Mouse (Mus musculus) heart, embryonic 10.5 days (tissue): ENCODE results near the gene Hcst. TPM values are rescaled to one million over a fixed set of nuclear protein-coding genes. Genes with fewer than 3 reads are reported as not detected.

Source experiments
- DNase-seq: peaks from one replicate; pipeline ENCODE4 v3.0.0-alpha.2; 2017; ENCODE audit warnings: low spot score
- H3K27ac ChIP-seq: fragments of 300-500 bp; sonication (generic); 2 replicates; pipeline ENCODE4 v1.5.1; 2016; ENCODE audit warnings: mild to moderate bottlenecking
- H3K27me3 ChIP-seq: fragments of 300-500 bp; sonication (generic); 2 replicates; pipeline ENCODE4 v1.6.1; 2016; ENCODE audit warnings: mild to moderate bottlenecking; ENCODE audit not compliant: poor library complexity, insufficient read depth, severe bottlenecking
- H3K36me3 ChIP-seq: fragments of 300-500 bp; sonication (generic); 2 replicates; pipeline ENCODE4 v1.6.1; 2016; ENCODE audit warnings: mild to moderate bottlenecking, moderate library complexity
- H3K4me1 ChIP-seq: fragments of 300-500 bp; sonication (generic); 2 replicates; pipeline ENCODE4 v1.6.1; 2016; ENCODE audit warnings: mild to moderate bottlenecking
- H3K4me3 ChIP-seq: fragments of 300-500 bp; sonication (generic); 2 replicates; pipeline ENCODE4 v1.5.1; 2016; ENCODE audit warnings: mild to moderate bottlenecking, moderate library complexity
- H3K9me3 ChIP-seq: fragments of 300-500 bp; sonication (generic); 2 replicates; pipeline ENCODE4 v1.6.1; 2016; ENCODE audit warnings: mild to moderate bottlenecking, moderate library complexity
- WGBS: fragments of 180-500 bp; shearing (Covaris S2); methylation state at CpG from one replicate; pipeline ENCODE4 v1.1.7; 2016; 5-methylcytosine and 5-hydroxymethylcytosine counted together
- polyA plus RNA-seq: library from polyadenylated mRNA; unstranded; fragments of >200 nt; fragmentation: Nextera tagmentation; extraction: Ambion mirVana; gene quantifications from 2 replicates; pipeline ENCODE4 v1.2.1, GENCODE M21; 2016

Gene Hcst
- polyA plus RNA-seq: 0.35 TPM in 1 of 2 replicates, not detected in the other

DNA sequence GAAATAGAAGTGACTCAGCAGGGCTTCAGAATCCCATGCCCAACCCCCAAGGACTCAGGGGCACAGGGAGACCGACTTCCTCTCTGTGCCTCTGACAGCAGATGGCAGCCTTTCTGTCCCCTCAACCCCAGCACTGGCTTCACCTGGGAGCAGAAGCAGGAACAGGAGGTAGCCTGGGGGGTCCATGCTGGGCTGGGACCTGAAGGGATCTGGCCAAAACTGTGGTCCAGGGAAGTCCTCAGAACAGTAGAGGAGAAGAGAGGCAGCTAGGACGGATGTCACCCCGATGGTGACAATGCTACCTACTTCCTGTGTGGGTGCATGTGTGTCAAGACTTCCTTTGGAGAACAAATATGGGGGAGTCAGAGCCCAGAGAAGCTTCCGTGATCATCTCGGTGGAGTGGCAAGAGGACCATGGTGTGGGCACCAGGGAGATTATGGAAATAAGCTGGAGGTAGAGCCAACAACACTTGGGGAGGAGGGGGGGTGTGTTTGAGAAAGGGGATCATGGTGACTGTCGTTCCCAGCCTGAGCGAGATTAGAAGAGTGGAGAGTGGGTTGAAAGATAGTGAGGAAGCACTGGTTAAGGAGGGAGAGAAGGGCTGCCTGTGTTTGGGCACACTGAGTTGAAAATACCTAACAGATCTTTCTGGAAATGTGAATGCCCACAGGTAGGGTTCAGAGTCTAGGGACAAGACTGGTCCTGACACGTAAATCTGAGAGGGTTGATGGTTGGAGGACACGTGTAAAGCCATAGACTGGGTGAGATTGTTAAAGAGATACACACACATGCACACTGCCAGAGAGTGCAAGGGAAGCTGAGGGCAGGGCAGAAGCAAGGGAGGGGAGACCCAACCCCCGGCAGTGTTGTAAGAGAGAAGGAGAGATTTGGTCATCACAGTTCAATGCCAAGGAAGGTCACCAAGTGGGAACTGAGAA is at the start of gene Hcst:
TSS of gene Hcst (minus strand) at position 294 of the 939 bp plus-strand sequence.
- WGBS: 59% methylated on average over 10 of the region's 10 CpGs

GRCm38 (mm10) chr7:30464816-30465300 is 45.2 kb upstream of the Hcst start:
- no peaks in the 10 kb centered on the region for H3K36me3 ChIP-seq
- 10% methylated on average over 6 of the region's 6 CpGs for WGBS
- H3K27me3 ChIP-seq: peaks cover 90% of the 10 kb centered on the region
- no peak for DNase-seq
- no peaks in the 10 kb centered on the region for H3K9me3 ChIP-seq
- no peak overlapping the region for H3K27ac ChIP-seq
- peaks cover 15% of the 10 kb centered on the region for H3K4me1 ChIP-seq
- H3K4me3 ChIP-seq: no peak overlapping the region

More for the DNA sequence above, at the start of gene Hcst:
- Histone ChIP-seq H3K4me3 (no peak within 1 kb of the TSS; the same call in 1 of the 2 replicates), H3K4me1 (peaks cover 18% of the 10 kb centered on the region), H3K27me3 (peaks cover 33% of the 10 kb centered on the region; the same call in 1 of the 2 replicates), H3K36me3 (no peaks in the 10 kb centered on the region), H3K27ac (no peak within 1 kb of the TSS), H3K9me3 (no peaks in the 10 kb centered on the region)
- no peak for DNase-seq

DNA sequence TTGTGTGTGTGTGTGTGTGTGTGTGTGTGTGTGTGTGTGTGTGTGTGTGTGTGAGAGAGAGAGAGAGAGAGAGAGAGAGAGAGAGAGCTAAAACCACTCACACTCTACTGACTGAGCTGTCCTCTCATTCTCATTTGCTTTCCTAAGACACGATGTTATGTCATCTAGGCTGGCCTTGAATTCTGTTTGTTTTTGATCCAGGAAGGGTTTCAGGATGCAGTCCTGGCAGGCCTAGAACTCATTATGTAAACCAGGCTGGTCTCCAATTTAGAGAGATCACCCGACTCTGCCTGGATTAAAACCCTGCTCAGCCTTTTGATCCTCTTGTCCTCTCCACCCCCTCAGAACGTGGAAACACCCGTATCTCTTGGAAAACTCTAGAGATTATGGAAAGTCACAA is 44.3 kb upstream of the Hcst start:
- WGBS: 23% methylated on average over 4 of the region's 4 CpGs
- H3K27ac ChIP-seq: no peak overlapping the region
- peaks cover 15% of the 10 kb centered on the region for H3K4me1 ChIP-seq
- no peak overlapping the region for H3K4me3 ChIP-seq
- no peak for DNase-seq
- H3K27me3 ChIP-seq: peaks cover 97% of the 10 kb centered on the region
- no peaks in the 10 kb centered on the region for H3K9me3 ChIP-seq
- H3K36me3 ChIP-seq: no peaks in the 10 kb centered on the region

- no peaks in the 10 kb centered on the region for H3K36me3 ChIP-seq
- 28% methylated on average over 7 of the region's 7 CpGs for WGBS
- H3K9me3 ChIP-seq: no peaks in the 10 kb centered on the region
- no peak overlapping the region for H3K27ac ChIP-seq
- H3K4me3 ChIP-seq: no peak overlapping the region
- H3K27me3 ChIP-seq: peaks cover 100% of the 10 kb centered on the region
- H3K4me1 ChIP-seq: peaks cover 15% of the 10 kb centered on the region
- no peak for DNase-seq
Measured at GRCm38 (mm10) chr7:30463568-30463967, 43.9 kb upstream of the Hcst start.

GRCm38 (mm10) chr7:30459484-30459883 is 39.8 kb upstream of the Hcst start:
- peaks cover 100% of the 10 kb centered on the region for H3K27me3 ChIP-seq
- no peak overlapping the region for H3K4me3 ChIP-seq
- H3K4me1 ChIP-seq: peaks cover 14% of the 10 kb centered on the region
- H3K36me3 ChIP-seq: no peaks in the 10 kb centered on the region
- 36% methylated on average over 6 of the region's 6 CpGs for WGBS
- H3K9me3 ChIP-seq: no peaks in the 10 kb centered on the region
- H3K27ac ChIP-seq: no peak overlapping the region
- no peak for DNase-seq

GRCm38 (mm10) chr7:30457629-30458330 is 38.1 kb upstream of the Hcst start, which contains the start of the genes Kirrel2 and Nphs1:
Kirrel2 (minus strand) TSS chr7:30457690.
Nphs1 (plus strand) TSS chr7:30458315.
- WGBS: 4% methylated on average over 15 of the region's 16 CpGs
- no peak for DNase-seq
- no peak within 1 kb of the TSS for H3K27ac ChIP-seq
- H3K27me3 ChIP-seq: peaks cover 100% of the 10 kb centered on the region
- H3K36me3 ChIP-seq: no peaks in the 10 kb centered on the region
- no peaks in the 10 kb centered on the region for H3K9me3 ChIP-seq
- H3K4me1 ChIP-seq: peaks cover 18% of the 10 kb centered on the region
- peak within 1 kb of the TSS; percentile 31 for H3K4me3 ChIP-seq

GRCm38 (mm10) chr7:30456911-30457628 is 37.4 kb upstream of the Hcst start:
- Histone ChIP-seq H3K4me1 (peaks cover 18% of the 10 kb centered on the region), H3K4me3 (peak overlapping the region; percentile 31), H3K27me3 (peaks cover 100% of the 10 kb centered on the region), H3K9me3 (no peaks in the 10 kb centered on the region), H3K27ac (no peak overlapping the region), H3K36me3 (no peaks in the 10 kb centered on the region)
- under 1% methylated on average over 31 of the region's 31 CpGs for WGBS
- DNase-seq: no peak

- Histone ChIP-seq H3K27me3 (peaks cover 100% of the 10 kb centered on the region), H3K27ac (no peak overlapping the region), H3K4me1 (peaks cover 18% of the 10 kb centered on the region), H3K9me3 (no peaks in the 10 kb centered on the region), H3K36me3 (no peaks in the 10 kb centered on the region), H3K4me3 (peak overlapping the region; percentile 31)
- no peak for DNase-seq
- WGBS: 2% methylated on average over 9 of the region's 9 CpGs
Measured at GRCm38 (mm10) chr7:30456487-30456886, 36.8 kb upstream of the Hcst start.

- no peaks in the 10 kb centered on the region for H3K9me3 ChIP-seq
- DNase-seq: no peak
- H3K4me3 ChIP-seq: peak overlapping the region; percentile 37; the same call in 1 of the 2 replicates
- no peak overlapping the region for H3K27ac ChIP-seq
- peaks cover 18% of the 10 kb centered on the region for H3K4me1 ChIP-seq
- peaks cover 98% of the 10 kb centered on the region for H3K27me3 ChIP-seq
- no peaks in the 10 kb centered on the region for H3K36me3 ChIP-seq
- 13% methylated on average over 6 of the region's 6 CpGs for WGBS
Measured at GRCm38 (mm10) chr7:30454259-30454658, 34.6 kb upstream of the Hcst start.

GRCm38 (mm10) chr7:30453766-30454165 is 34.1 kb upstream of the Hcst start:
- H3K27me3 ChIP-seq: peaks cover 93% of the 10 kb centered on the region
- H3K9me3 ChIP-seq: no peaks in the 10 kb centered on the region
- no peak for DNase-seq
- peaks cover 18% of the 10 kb centered on the region for H3K4me1 ChIP-seq
- no peak overlapping the region for H3K27ac ChIP-seq
- H3K4me3 ChIP-seq: peak overlapping the region; percentile 37; the same call in 1 of the 2 replicates
- no peaks in the 10 kb centered on the region for H3K36me3 ChIP-seq
- WGBS: 1% methylated on average over 25 of the region's 25 CpGs

DNA sequence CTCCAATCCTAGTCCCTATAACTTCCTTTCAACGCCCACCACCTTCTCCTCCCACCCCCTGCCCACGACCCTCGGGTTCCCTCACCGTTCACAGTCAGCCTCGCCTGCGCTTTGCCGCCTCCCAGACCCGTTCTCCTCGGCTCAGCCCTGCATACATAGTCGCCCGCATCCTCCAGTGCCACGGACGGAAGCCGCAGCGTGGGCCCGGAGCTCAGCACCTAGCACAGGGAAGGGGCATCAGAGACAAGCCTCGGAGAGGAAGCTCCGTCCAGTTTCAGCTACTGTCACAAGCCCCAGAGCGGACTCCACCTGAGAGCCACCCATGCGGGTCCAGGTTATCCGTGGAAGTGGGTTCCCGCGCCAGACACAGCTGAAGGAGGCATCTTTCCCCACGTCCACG is 33.7 kb upstream of the Hcst start:
- peaks cover 18% of the 10 kb centered on the region for H3K4me1 ChIP-seq

GRCm38 (mm10) chr7:30450241-30450640 is 30.6 kb upstream of the Hcst start:
- H3K36me3 ChIP-seq: no peaks in the 10 kb centered on the region
- 72% methylated on average over 7 of the region's 7 CpGs for WGBS
- H3K4me1 ChIP-seq: peaks cover 10% of the 10 kb centered on the region; the same call in 1 of the 2 replicates
- H3K27me3 ChIP-seq: peaks cover 85% of the 10 kb centered on the region
- DNase-seq: no peak
- H3K9me3 ChIP-seq: peaks cover 3% of the 10 kb centered on the region; the same call in 1 of the 2 replicates
- no peak overlapping the region for H3K27ac ChIP-seq
- no peak overlapping the region for H3K4me3 ChIP-seq

More for the DNA sequence above, 33.7 kb upstream of the Hcst start:
- peaks cover 91% of the 10 kb centered on the region for H3K27me3 ChIP-seq
- no peaks in the 10 kb centered on the region for H3K36me3 ChIP-seq
- WGBS: 20% methylated on average over 25 of the region's 25 CpGs
- H3K9me3 ChIP-seq: no peaks in the 10 kb centered on the region
- 0 out of 2 replicates have a peak overlapping the region, but pooled peaks have one; percentile 37 for H3K4me3 ChIP-seq
- H3K27ac ChIP-seq: no peak overlapping the region
- DNase-seq: no peak
